Mouse (Mus musculus) myocyte (in vitro differentiated cells): ENCODE results near the gene Klf3. TPM values are rescaled to one million over a fixed set of nuclear protein-coding genes. Genes with fewer than 3 reads are reported as not detected.
A peak's percentile ranks its signal among the peaks of the same experiment; 100 is the strongest.

ENCODE experiments used
- H3K27me3 ChIP-seq: one replicate; pipeline ENCODE4 v1.6.1; 2011; ENCODE audit not compliant: control insufficient read depth, insufficient read depth, insufficient read length
- H3K36me3 ChIP-seq: one replicate; pipeline ENCODE4 v1.6.1; 2011; ENCODE audit not compliant: control insufficient read depth, insufficient read depth
- H3K4me2 ChIP-seq: one replicate; pipeline ENCODE4 v1.6.1; 2011; ENCODE audit warnings: low read depth, control low read depth
- H3K4me3 ChIP-seq: one replicate; pipeline ENCODE4 v1.5.1; 2011; ENCODE audit warnings: mild to moderate bottlenecking, control low read depth, moderate library complexity
- H3K79me2 ChIP-seq: one replicate; pipeline ENCODE4 v1.6.1; 2011; ENCODE audit not compliant: control insufficient read depth, insufficient read depth
- H3ac ChIP-seq: one replicate; pipeline ENCODE4 v1.6.1; 2011; ENCODE audit not compliant: control insufficient read depth, insufficient read length
- CEBPB ChIP-seq: IDR thresholded peaks from 2 replicates; pipeline ENCODE4 v1.6.1; 2011; ENCODE audit warnings: mild to moderate bottlenecking, moderate library complexity; ENCODE audit not compliant: poor library complexity, insufficient read depth, severe bottlenecking
- E2F4 ChIP-seq: IDR thresholded peaks from one replicate; pipeline ENCODE4 v1.6.1; 2011; ENCODE audit warnings: mild to moderate bottlenecking, control low read depth, moderate library complexity; ENCODE audit not compliant: insufficient read depth
- MAX ChIP-seq: IDR thresholded peaks from one replicate; pipeline ENCODE4 v1.6.1; 2011; ENCODE audit warnings: low read depth, mild to moderate bottlenecking, control low read depth
- MYOD1 ChIP-seq, 3 experiments: IDR thresholded peaks; one replicate each; pipeline ENCODE4 v1.6.1; 2011; ENCODE audit warnings: control low read depth in 2 of 3, low read depth in 2 of 3, mild to moderate bottlenecking in 2 of 3, moderate library complexity in 1 of 3; ENCODE audit not compliant: insufficient read length in 2 of 3, control insufficient read depth in 1 of 3
- MYOG ChIP-seq, 3 experiments: IDR thresholded peaks; one replicate each; pipeline ENCODE4 v1.6.1; 2011; ENCODE audit warnings: control low read depth in 2 of 3, low read depth in 2 of 3, mild to moderate bottlenecking in 2 of 3; ENCODE audit not compliant: insufficient read length in 2 of 3, control insufficient read depth in 1 of 3, insufficient read depth in 1 of 3
- POLR2A ChIP-seq: IDR thresholded peaks from one replicate; pipeline ENCODE4 v1.6.1; 2011; ENCODE audit warnings: low read depth, mild to moderate bottlenecking, control low read depth, moderate library complexity; ENCODE audit not compliant: insufficient read length
- POLR2AphosphoS2 ChIP-seq: IDR thresholded peaks from one replicate; pipeline ENCODE4 v1.6.1; 2011; ENCODE audit warnings: low read depth, control low read depth; ENCODE audit not compliant: insufficient read length
- REST ChIP-seq: IDR thresholded peaks from one replicate; pipeline ENCODE4 v1.6.1; 2011; ENCODE audit warnings: mild to moderate bottlenecking, control low read depth, moderate library complexity; ENCODE audit not compliant: insufficient read depth, insufficient read length
- SRF ChIP-seq: IDR thresholded peaks from one replicate; pipeline ENCODE4 v1.6.1; 2011; ENCODE audit warnings: low read depth; ENCODE audit not compliant: control insufficient read depth, insufficient read length
- TCF12 ChIP-seq: IDR thresholded peaks from one replicate; pipeline ENCODE4 v1.6.1; 2011; ENCODE audit warnings: mild to moderate bottlenecking, control low read depth; ENCODE audit not compliant: poor library complexity, insufficient read depth, severe bottlenecking
- TCF3 ChIP-seq: IDR thresholded peaks from one replicate; pipeline ENCODE4 v1.6.1; 2011; ENCODE audit warnings: low read depth, control low read depth; ENCODE audit not compliant: insufficient read length
- USF1 ChIP-seq: IDR thresholded peaks from one replicate; pipeline ENCODE4 v1.6.1; 2011; ENCODE audit warnings: low read depth, mild to moderate bottlenecking, control low read depth, moderate library complexity
- polyA plus RNA-seq: library from polyadenylated mRNA; unstranded; fragments of >200 nt; fragmentation: generic; extraction: Trizol; gene quantifications from one replicate; pipeline ENCODE4 v1.2.1, GENCODE M21; 2012; ENCODE audit warnings: missing spikeins

The Klf3 gene
- polyA plus RNA-seq, 1 experiment, result 27.4 TPM

DNA sequence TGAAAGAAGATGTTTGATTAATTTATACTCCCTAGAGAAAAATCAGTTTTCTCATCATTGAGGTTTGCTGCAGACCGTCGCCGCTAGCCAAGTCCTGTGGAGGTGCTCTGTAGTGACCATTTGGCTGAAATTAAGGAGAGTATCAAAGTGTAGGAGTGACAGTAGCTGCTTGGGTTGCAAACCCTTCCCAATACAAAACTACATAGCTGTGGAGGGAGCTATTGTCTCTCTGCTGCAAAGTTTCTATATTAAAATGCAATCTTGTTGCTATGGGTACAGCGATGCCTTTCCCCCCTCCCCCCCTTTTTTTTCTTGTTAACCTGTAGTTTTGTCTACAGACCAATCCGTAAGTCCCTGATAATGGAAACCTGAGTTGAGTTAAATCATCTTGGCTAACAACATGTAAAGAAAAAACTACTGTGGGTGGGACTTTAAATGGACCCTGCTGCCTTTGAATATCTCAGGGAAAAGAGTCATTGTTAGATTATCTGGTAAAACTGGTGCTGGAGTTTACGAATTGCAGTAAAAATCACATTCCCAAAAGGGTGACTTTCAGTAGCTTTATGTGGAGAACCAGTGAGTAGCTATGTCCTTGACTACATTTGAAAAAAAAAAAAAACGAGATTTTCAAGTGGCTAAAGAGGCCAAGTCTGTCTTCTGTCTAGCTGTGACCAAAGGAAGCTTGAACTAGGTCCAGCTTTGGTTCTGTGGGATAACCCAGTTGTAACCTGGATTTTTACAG is 2.1 kb downstream of the Klf3 start:
- Histone ChIP-seq H3K4me3 (peak overlapping the region; percentile 63), H3K27me3 (no peaks in the 10 kb centered on the region), H3K36me3 (peaks cover 9% of the 10 kb centered on the region), H3K79me2 (peaks cover 67% of the 10 kb centered on the region), H3K4me2 (peak overlapping the region; percentile 91), H3ac (no peak overlapping the region)
- no peak for TF ChIP-seq MYOG (IDR thresholded peaks at IDR 0.05; ENCODE audit: control insufficient read depth in 1 of 3, insufficient read depth in 1 of 3, insufficient read length in 2 of 3, low read depth in 2 of 3)
- peak; percentile 22 for TF ChIP-seq POLR2A

DNA sequence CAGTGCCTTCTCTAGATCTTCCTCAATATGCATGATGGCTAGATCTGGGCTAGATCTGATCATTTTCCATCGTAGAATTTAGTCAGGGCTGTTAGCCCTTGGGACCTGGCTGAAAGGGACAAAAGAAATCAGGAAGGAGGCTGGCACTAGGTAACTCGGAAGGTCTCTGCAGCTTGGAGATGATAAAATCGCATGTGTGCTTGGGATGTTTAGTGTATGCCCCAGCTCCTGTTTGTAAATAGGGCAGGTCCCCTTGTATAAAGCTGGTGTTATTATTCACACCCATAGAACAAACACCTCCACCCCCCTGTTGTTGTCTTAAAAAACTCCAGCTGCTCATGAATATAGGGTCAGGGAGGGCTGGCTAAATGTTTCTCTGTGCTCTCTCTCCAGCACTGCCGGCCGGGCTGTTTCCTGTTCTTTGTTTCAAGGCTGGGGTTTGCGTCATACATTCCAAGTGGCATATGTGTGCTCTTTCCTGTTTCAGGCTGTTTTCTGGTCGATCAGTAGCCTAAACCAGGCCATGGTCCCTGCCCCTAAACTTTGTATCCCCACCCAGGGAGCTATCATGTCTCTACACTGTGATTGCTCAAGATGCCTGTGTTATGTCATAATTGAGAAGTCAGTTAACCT is 2.8 kb downstream of the Klf3 start:
- Histone ChIP-seq H3K79me2 (peaks cover 74% of the 10 kb centered on the region), H3K4me3 (peak overlapping the region; percentile 63), H3K4me2 (peak overlapping the region; percentile 91), H3K36me3 (peaks cover 9% of the 10 kb centered on the region), H3K27me3 (no peaks in the 10 kb centered on the region), H3ac (no peak overlapping the region)
- TF ChIP-seq POLR2A (peak; percentile 24), SRF (no peak), CEBPB (peak; percentile 92), POLR2AphosphoS2 (peak; percentile 75)

DNA sequence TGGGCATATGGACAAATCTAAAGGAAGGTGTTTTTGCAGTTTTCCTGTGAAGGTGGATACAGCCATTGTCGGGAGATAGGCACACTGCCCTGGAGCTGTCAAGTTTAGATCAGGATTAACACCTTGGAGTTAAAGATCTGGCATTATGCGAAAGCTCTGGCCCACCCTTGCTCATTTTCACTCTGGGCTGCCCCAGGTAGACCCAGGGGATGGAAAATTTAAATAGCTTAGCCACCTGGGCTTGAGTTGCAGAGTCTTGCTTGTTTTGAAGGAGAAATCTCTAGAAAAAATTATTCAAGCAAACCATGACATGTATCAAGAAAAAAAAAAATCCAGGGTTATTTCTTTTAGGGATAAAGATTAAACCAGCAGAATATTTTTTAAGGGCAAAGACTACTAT is 3.4 kb downstream of the Klf3 start:
- Histone ChIP-seq H3K27me3 (no peaks in the 10 kb centered on the region), H3ac (no peak overlapping the region), H3K4me2 (peak overlapping the region; percentile 91), H3K36me3 (peaks cover 9% of the 10 kb centered on the region), H3K79me2 (peaks cover 74% of the 10 kb centered on the region), H3K4me3 (peak overlapping the region; percentile 63)
- no peak for TF ChIP-seq REST
- no peak for TF ChIP-seq USF1
- TF ChIP-seq CEBPB, result no peak
- no peak for TF ChIP-seq MYOD1 (IDR thresholded peaks at IDR 0.05; ENCODE audit: control insufficient read depth in 1 of 3, insufficient read length in 2 of 3, low read depth in 2 of 3)
- no peak for TF ChIP-seq TCF3
- TF ChIP-seq TCF12, result no peak
- TF ChIP-seq POLR2AphosphoS2, result no peak
- TF ChIP-seq E2F4, result no peak

DNA sequence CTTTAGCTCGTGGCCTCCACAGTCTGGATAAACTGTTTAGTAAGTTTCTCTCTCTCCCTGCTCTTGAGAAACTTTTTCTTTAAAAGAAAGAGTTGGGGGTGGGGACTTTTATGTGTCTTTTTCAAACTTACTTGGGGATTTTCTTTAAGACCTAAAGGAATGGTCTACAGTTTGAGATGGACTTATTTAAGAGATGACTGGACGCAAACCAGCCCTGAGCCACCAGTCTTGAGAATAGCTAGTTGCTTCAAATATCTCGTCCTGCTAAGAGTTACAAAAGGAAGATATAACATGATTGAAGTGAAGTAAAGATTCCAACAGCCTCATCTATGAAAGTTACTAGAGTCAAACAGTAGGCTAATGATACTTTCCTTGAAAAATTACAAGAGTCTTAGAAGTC is 4.0 kb downstream of the Klf3 start:
- peak overlapping the region; percentile 63 for H3K4me3 ChIP-seq
- H3ac ChIP-seq, result no peak overlapping the region
- H3K4me2 ChIP-seq, result peak overlapping the region; percentile 91
- no peaks in the 10 kb centered on the region for H3K27me3 ChIP-seq
- H3K79me2 ChIP-seq, result peaks cover 74% of the 10 kb centered on the region
- TF ChIP-seq REST, result no peak
- no peak for TF ChIP-seq MYOD1 (IDR thresholded peaks at IDR 0.05; ENCODE audit: control insufficient read depth in 1 of 3, insufficient read length in 2 of 3, low read depth in 2 of 3)
- no peak for TF ChIP-seq POLR2AphosphoS2
- TF ChIP-seq TCF12, result no peak
- no peak for TF ChIP-seq POLR2A
- no peak for TF ChIP-seq MAX
- TF ChIP-seq CEBPB, result no peak
- no peak for TF ChIP-seq USF1
- no peak for TF ChIP-seq SRF
- TF ChIP-seq E2F4, result no peak
- no peak for TF ChIP-seq MYOG (IDR thresholded peaks at IDR 0.05; ENCODE audit: control insufficient read depth in 1 of 3, insufficient read depth in 1 of 3, insufficient read length in 2 of 3, low read depth in 2 of 3)
- TF ChIP-seq TCF3, result no peak
- peaks cover 9% of the 10 kb centered on the region for H3K36me3 ChIP-seq

DNA sequence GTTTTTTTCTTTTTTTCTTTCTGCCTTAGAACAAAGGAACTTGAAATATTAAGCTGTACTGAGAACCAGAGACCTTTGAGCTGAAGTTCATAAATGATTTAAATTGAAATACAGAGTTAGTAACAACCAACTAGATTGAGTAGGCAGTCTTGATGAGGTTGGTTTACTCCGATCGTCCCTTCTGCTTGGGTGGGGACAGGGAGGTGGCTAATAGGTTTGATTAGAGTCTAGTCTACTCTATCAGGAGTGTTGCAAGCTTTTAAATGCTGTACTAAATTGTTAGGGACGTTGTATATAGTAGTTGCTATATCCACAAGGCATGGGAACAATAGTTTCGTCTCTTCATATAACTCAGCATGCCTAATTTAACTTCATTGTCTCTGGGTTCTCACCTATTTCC is 4.4 kb downstream of the Klf3 start:
- no peak for TF ChIP-seq POLR2AphosphoS2
- Histone ChIP-seq H3K27me3 (no peaks in the 10 kb centered on the region), H3K79me2 (peaks cover 79% of the 10 kb centered on the region), H3K36me3 (peaks cover 9% of the 10 kb centered on the region), H3ac (no peak overlapping the region), H3K4me3 (no peak overlapping the region), H3K4me2 (peak overlapping the region; percentile 91)
